Mouse (Mus musculus) heart, postnatal 25 days (tissue): ENCODE data around the gene Gm17402. TPM values are rescaled to one million over a fixed set of nuclear protein-coding genes. Genes with fewer than 3 reads are reported as not detected.

Experiments
- total RNA-seq, 2 experiments: library from RNA; stranded (reverse); gene quantifications; 2 replicates each; pipeline ENCODE4 v1.2.3; 2021

Gm17402 gene
- total RNA-seq, 2 experiments from 2014 or later, result not detected

Other genes with a start within 250 kb of the Gm17402 start
- gene Mlf1, start 1.1 kb downstream of the Gm17402 start, total RNA-seq, result 100 to 1,000 TPM; 328 to 331 TPM
- gene Gfm1, start 54.9 kb upstream of the Gm17402 start, total RNA-seq, result 100 to 1,000 TPM; 226 to 229 TPM
- 1 to 10 TPM; 6.5 TPM for gene Lxn, start 88.8 kb upstream of the Gm17402 start, total RNA-seq
- under 1 TPM; 0.53 to 0.62 TPM for gene Rarres1, start 140.4 kb upstream of the Gm17402 start, total RNA-seq
- 10 to 100 TPM; 22.5 to 26.9 TPM for gene Mfsd1, start 207.6 kb upstream of the Gm17402 start, total RNA-seq